Mouse (Mus musculus): ENCODE results near the gene Gnb1l. TPM values are rescaled to one million over a fixed set of nuclear protein-coding genes. Genes with fewer than 3 reads are reported as not detected.
A peak's percentile ranks its signal among the peaks of the same experiment; 100 is the strongest.

Gnb1l gene
- polyA plus RNA-seq, 1 experiment from 2014 or later: 9.3 TPM

DNA sequence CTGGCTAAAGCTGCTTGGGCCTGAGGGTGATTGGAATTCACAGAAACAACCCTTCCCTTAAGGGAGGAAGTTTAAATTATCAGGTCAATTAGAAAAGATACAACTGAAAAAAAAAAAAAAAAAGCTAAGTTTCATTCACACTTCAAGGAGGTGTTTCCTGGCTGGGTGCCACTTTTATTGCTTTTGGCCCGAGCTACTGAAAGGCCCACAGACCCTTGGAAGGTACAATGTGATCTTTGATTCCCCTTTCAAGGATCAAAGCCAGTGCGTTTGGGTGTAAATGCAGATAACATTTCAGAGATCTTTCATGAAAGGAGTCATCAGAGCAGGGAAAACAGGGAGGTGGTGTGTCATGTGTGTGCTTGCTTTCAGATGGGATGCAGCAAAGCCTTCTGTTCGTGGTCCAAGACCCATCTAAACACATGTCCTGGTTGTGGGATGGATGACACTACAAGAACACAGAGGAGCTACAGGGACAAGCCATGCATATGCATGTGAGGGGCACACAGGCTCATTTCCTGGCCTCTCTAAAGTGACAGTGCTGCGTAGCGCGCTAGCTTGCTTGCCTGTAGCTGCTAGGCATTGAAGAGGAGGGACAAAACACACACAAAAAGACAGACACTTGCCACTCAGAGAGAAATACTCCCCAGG, 523 bp upstream of the Gnb1l start:
- Histone ChIP-seq H3K27me3 (ENCODE audit: control insufficient read depth, insufficient read depth, low read length) (no peaks in the 10 kb centered on the region), H3K4me3 (ENCODE audit: control insufficient read depth in 1 of 2, insufficient read depth in 1 of 2, low read depth in 1 of 2, low read length in 2 of 2) (peak overlapping the region; percentile 70 to 76), H3K4me1 (ENCODE audit: control insufficient read depth in 2 of 2, insufficient read depth in 2 of 2, low read length in 2 of 2) (peaks cover 10% of the 10 kb centered on the region in 2 experiments), H3K4me2 (ENCODE audit: low read length) (peak overlapping the region; percentile 95), H3K9me3 (ENCODE audit: control insufficient read depth, low read length) (no peaks in the 10 kb centered on the region; the same call in 1 of the 2 replicates), H3K36me3 (ENCODE audit: control insufficient read depth, insufficient read depth, low read length) (peaks cover 13% of the 10 kb centered on the region), H3K9ac (ENCODE audit: low read length) (peak overlapping the region; percentile 90), H3K27ac (replicated peaks in 1 of 2; ENCODE audit: control insufficient read depth in 1 of 2, insufficient read depth in 1 of 2, low read depth in 2 of 2, low read length in 2 of 2) (peak overlapping the region; percentile 51 to 84)
- WGBS: 17% methylated on average over 6 of the region's 6 CpGs
- ATAC-seq (ENCODE audit: insufficient number of reproducible peaks, insufficient read depth, low FRiP score, low read depth): 0 out of 2 replicates have a peak, but pooled peaks have one; percentile 2

DNA sequence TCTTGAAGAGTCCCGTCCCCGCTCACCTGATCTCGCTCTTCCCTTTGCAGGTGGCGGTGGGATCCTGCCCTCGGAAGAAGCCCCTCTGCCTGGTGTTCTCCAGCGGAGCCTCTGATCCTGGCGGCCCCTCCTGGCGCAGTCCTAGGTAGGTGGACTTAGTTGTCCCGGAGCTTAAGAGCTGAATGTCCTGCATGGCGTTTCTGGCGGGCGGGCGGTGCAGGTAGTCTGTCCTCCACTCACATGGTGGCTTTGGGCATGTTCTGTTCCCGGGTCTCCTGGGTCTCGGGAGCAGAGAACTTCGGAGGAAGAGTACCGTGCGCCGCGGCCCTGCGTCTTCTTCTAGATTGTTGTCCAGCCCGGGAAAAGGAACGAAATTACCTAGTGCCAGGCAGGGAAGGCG, 483 bp downstream of the Gnb1l start:
- WGBS: under 1% methylated on average over 24 of the region's 24 CpGs
- no peaks in the 10 kb centered on the region; the same call in 1 of the 2 replicates for H3K9me3 ChIP-seq (ENCODE audit: control insufficient read depth, low read length)
- H3K9ac ChIP-seq (ENCODE audit: low read length): peak overlapping the region; percentile 90
- peaks cover 10% of the 10 kb centered on the region in 2 experiments for H3K4me1 ChIP-seq (ENCODE audit: control insufficient read depth in 2 of 2, insufficient read depth in 2 of 2, low read length in 2 of 2)
- H3K27me3 ChIP-seq (ENCODE audit: control insufficient read depth, insufficient read depth, low read length): no peaks in the 10 kb centered on the region
- H3K36me3 ChIP-seq (ENCODE audit: control insufficient read depth, insufficient read depth, low read length): peaks cover 13% of the 10 kb centered on the region
- ATAC-seq (ENCODE audit: insufficient number of reproducible peaks, insufficient read depth, low FRiP score, low read depth): 0 out of 2 replicates have a peak, but pooled peaks have one; percentile 27
- peak overlapping the region; percentile 95 for H3K4me2 ChIP-seq (ENCODE audit: low read length)
- H3K4me3 ChIP-seq (ENCODE audit: control insufficient read depth in 1 of 2, insufficient read depth in 1 of 2, low read depth in 1 of 2, low read length in 2 of 2): peak overlapping the region; percentile 70 to 76
- peak overlapping the region in 1 of 2 experiments; percentile 84; a peak in 2 of 4 replicates for H3K27ac ChIP-seq (replicated peaks in 1 of 2; ENCODE audit: control insufficient read depth in 1 of 2, insufficient read depth in 1 of 2, low read depth in 2 of 2, low read length in 2 of 2)

DNA sequence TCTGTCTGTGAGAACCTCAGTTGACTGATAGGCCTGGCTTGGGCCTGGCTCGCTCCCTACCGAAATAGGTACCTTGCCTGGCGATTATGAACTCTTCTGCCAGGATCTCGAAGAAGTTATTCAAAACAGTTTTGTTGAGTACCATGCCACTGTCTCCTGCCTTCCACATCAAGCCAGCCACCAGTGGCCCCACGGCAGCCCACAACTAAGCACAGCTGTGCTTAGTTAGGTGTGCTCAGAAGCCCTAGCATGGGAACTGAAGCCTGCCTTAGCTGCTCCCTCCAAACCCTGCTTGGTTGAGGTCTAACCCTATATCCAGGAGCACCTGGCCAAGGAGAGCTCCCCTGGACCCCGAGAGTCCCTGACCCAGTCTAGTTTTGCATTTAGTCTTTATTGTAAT, 3.0 kb downstream of the Gnb1l start:
- Histone ChIP-seq H3K4me2 (ENCODE audit: low read length) (no peak overlapping the region), H3K36me3 (ENCODE audit: control insufficient read depth, insufficient read depth, low read length) (peaks cover 13% of the 10 kb centered on the region), H3K9ac (ENCODE audit: low read length) (no peak overlapping the region), H3K4me3 (ENCODE audit: control insufficient read depth in 1 of 2, insufficient read depth in 1 of 2, low read depth in 1 of 2, low read length in 2 of 2) (no peak overlapping the region), H3K9me3 (ENCODE audit: control insufficient read depth, low read length) (no peaks in the 10 kb centered on the region), H3K4me1 (ENCODE audit: control insufficient read depth in 2 of 2, insufficient read depth in 2 of 2, low read length in 2 of 2) (peaks cover 10% of the 10 kb centered on the region in 2 experiments), H3K27me3 (ENCODE audit: control insufficient read depth, insufficient read depth, low read length) (no peaks in the 10 kb centered on the region), H3K27ac (replicated peaks in 1 of 2; ENCODE audit: control insufficient read depth in 1 of 2, insufficient read depth in 1 of 2, low read depth in 2 of 2, low read length in 2 of 2) (no peak overlapping the region)
- WGBS: 89% methylated on average over 6 of the region's 6 CpGs
- no peak for ATAC-seq (ENCODE audit: insufficient number of reproducible peaks, insufficient read depth, low FRiP score, low read depth)

DNA sequence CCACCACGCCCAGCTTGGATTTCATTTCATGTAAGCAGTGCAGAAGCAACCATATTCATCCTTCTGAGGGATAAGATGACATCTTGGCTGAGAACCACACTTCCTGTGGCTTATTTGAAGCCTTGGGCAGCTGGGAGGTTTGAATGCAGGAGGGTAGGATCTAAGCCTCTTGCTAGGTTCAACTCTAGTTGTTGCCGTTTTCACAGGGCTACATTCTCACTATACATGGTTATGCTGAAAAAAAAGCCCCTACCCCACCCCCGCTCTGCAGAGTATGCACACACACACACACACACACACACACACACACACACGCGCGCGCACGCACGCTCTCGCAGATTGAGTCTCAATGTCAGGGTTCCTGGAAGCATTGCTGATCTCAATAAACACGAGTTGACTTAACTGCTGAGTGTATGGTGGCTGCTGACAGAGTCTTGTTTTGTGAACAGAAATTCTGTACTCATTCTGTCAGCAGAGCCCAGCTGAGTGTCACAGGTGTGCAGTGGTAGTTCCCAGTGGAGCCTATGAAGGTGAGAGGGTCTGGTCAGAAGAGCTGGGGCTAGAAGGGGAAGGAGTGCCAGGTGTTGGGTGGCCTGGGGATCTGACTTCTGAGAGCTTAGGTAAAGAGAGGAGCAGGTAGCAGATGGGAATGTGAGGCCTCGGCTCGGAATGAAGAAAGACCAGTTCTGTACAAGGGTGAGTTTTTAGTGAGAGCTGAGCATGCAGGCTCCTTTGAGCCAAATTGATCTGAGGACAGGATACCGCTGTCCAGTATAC, 5.2 kb downstream of the Gnb1l start:
- peaks cover 6 to 7% of the 10 kb centered on the region in 2 experiments for H3K4me1 ChIP-seq (ENCODE audit: control insufficient read depth in 2 of 2, insufficient read depth in 2 of 2, low read length in 2 of 2)
- WGBS: 94% methylated on average over 14 of the region's 14 CpGs
- H3K9ac ChIP-seq (ENCODE audit: low read length): no peak overlapping the region
- H3K4me3 ChIP-seq (ENCODE audit: control insufficient read depth in 1 of 2, insufficient read depth in 1 of 2, low read depth in 1 of 2, low read length in 2 of 2): no peak overlapping the region
- ATAC-seq (ENCODE audit: insufficient number of reproducible peaks, insufficient read depth, low FRiP score, low read depth): no peak
- no peaks in the 10 kb centered on the region for H3K9me3 ChIP-seq (ENCODE audit: control insufficient read depth, low read length)
- H3K4me2 ChIP-seq (ENCODE audit: low read length): no peak overlapping the region
- H3K27ac ChIP-seq (replicated peaks in 1 of 2; ENCODE audit: control insufficient read depth in 1 of 2, insufficient read depth in 1 of 2, low read depth in 2 of 2, low read length in 2 of 2): no peak overlapping the region
- no peaks in the 10 kb centered on the region for H3K27me3 ChIP-seq (ENCODE audit: control insufficient read depth, insufficient read depth, low read length)
- H3K36me3 ChIP-seq (ENCODE audit: control insufficient read depth, insufficient read depth, low read length): peaks cover 13% of the 10 kb centered on the region

DNA sequence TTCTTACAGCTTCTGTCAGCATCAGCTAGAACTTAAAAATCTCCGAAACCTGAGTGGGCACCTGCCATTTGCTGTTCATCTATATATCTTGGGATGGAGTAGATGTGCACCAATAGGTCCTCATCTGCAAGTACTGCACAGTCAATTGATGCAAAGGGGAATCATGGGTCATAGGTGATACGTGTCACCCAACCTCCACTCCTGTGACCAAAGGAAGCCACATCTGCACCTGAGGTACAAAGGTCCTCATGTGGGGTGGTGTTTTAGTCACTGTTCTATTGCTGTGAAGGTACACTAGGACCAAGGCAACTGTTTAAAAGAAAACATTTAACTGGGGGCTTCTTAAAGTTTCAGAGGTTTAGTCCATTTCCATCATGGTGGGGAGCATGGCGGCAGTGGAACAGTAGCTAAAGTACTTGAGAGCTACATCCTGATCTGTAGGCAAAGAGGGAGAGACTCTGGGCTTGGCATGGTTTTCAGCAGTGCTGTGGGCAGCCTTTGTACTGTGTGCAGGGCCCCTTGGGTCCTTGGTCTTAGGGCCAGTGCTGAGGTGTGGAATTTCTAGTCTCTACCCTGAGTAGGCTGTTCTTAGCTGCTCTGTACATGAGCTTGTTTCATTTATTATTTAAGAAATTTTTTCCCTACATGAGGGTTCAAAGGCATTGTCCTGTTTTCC, 8.1 kb downstream of the Gnb1l start:
- Histone ChIP-seq H3K27me3 (ENCODE audit: control insufficient read depth, insufficient read depth, low read length) (no peaks in the 10 kb centered on the region; the same call in 1 of the 2 replicates), H3K9me3 (ENCODE audit: control insufficient read depth, low read length) (no peaks in the 10 kb centered on the region), H3K4me2 (ENCODE audit: low read length) (no peak overlapping the region), H3K4me1 (ENCODE audit: control insufficient read depth in 2 of 2, insufficient read depth in 2 of 2, low read length in 2 of 2) (peaks cover 0 to 3% of the 10 kb centered on the region in 2 experiments; a peak in 1 of 4 replicates), H3K36me3 (ENCODE audit: control insufficient read depth, insufficient read depth, low read length) (peaks cover 3% of the 10 kb centered on the region), H3K27ac (replicated peaks in 1 of 2; ENCODE audit: control insufficient read depth in 1 of 2, insufficient read depth in 1 of 2, low read depth in 2 of 2, low read length in 2 of 2) (no peak overlapping the region), H3K4me3 (ENCODE audit: control insufficient read depth in 1 of 2, insufficient read depth in 1 of 2, low read depth in 1 of 2, low read length in 2 of 2) (no peak overlapping the region), H3K9ac (ENCODE audit: low read length) (no peak overlapping the region)
- WGBS: 91% methylated on average over 3 of the region's 3 CpGs
- no peak for ATAC-seq (ENCODE audit: insufficient number of reproducible peaks, insufficient read depth, low FRiP score, low read depth)

DNA sequence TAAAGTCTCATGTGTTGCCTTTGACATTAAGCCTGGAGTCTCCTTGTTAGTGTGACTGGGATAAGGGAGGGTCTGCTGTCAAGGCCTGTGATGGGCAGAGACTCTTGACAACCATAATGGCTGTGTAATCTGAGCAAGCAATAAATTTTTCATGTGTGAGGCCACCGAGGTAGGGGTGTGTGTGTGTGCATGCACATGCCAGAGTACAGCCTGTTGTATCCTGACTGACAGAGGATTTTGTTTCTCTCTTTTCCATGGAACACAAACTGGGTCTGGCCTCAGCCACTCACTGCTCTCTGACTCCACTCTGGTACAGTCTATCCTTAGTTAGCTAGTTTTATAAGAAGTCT, 8.7 kb downstream of the Gnb1l start:
- ATAC-seq (ENCODE audit: insufficient number of reproducible peaks, insufficient read depth, low FRiP score, low read depth): no peak
- 46% methylated on average over 1 of the region's 1 CpGs for WGBS
- Histone ChIP-seq H3K27ac (replicated peaks in 1 of 2; ENCODE audit: control insufficient read depth in 1 of 2, insufficient read depth in 1 of 2, low read depth in 2 of 2, low read length in 2 of 2) (no peak overlapping the region), H3K4me1 (ENCODE audit: control insufficient read depth in 2 of 2, insufficient read depth in 2 of 2, low read length in 2 of 2) (peaks cover 0 to 3% of the 10 kb centered on the region in 2 experiments; a peak in 1 of 4 replicates), H3K9me3 (ENCODE audit: control insufficient read depth, low read length) (no peaks in the 10 kb centered on the region), H3K27me3 (ENCODE audit: control insufficient read depth, insufficient read depth, low read length) (no peaks in the 10 kb centered on the region; the same call in 1 of the 2 replicates), H3K9ac (ENCODE audit: low read length) (no peak overlapping the region), H3K4me3 (ENCODE audit: control insufficient read depth in 1 of 2, insufficient read depth in 1 of 2, low read depth in 1 of 2, low read length in 2 of 2) (no peak overlapping the region), H3K36me3 (ENCODE audit: control insufficient read depth, insufficient read depth, low read length) (no peaks in the 10 kb centered on the region), H3K4me2 (ENCODE audit: low read length) (no peak overlapping the region)

DNA sequence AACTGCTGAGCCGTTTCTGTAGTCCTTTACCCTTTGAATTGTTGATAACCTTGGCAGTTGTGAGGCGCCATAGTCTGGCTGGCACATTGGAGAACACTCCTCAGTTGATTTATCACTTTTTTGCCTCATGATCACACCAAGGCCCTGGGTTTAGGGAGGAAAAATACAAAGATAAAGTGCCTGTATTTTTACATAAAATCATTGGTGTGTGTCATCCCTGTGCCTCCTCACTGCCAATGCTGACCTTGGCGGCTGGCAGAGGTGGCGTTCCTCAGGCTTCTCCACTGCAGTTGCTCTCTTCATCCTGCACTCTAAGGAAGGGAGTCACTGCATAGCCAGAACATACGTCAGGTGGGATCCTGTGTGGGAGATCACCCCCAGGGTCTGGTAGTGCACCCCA, 13.2 kb downstream of the Gnb1l start:
- H3K9ac ChIP-seq (ENCODE audit: low read length): no peak overlapping the region
- no peak overlapping the region for H3K4me3 ChIP-seq (ENCODE audit: control insufficient read depth in 1 of 2, insufficient read depth in 1 of 2, low read depth in 1 of 2, low read length in 2 of 2)
- H3K27ac ChIP-seq (replicated peaks in 1 of 2; ENCODE audit: control insufficient read depth in 1 of 2, insufficient read depth in 1 of 2, low read depth in 2 of 2, low read length in 2 of 2): no peak overlapping the region
- ATAC-seq (ENCODE audit: insufficient number of reproducible peaks, insufficient read depth, low FRiP score, low read depth): no peak
- H3K9me3 ChIP-seq (ENCODE audit: control insufficient read depth, low read length): no peaks in the 10 kb centered on the region
- no peaks in the 10 kb centered on the region for H3K36me3 ChIP-seq (ENCODE audit: control insufficient read depth, insufficient read depth, low read length)
- 76% methylated on average over 5 of the region's 5 CpGs for WGBS
- no peak overlapping the region for H3K4me2 ChIP-seq (ENCODE audit: low read length)
- no peaks in the 10 kb centered on the region; the same call in 1 of the 2 replicates for H3K27me3 ChIP-seq (ENCODE audit: control insufficient read depth, insufficient read depth, low read length)
- peaks cover 0 to 3% of the 10 kb centered on the region in 2 experiments; a peak in 1 of 4 replicates for H3K4me1 ChIP-seq (ENCODE audit: control insufficient read depth in 2 of 2, insufficient read depth in 2 of 2, low read length in 2 of 2)
